Mouse (Mus musculus) stomach, embryonic 14.5 days (tissue): ENCODE measurements around the gene Vamp1. TPM values are rescaled to one million over a fixed set of nuclear protein-coding genes. Genes with fewer than 3 reads are reported as not detected.

Source experiments
- ATAC-seq: fragments of 200-750 bp; cut with Nextera tagmentation; 2 replicates; pipeline ENCODE4 v1.8.0; 2017; ENCODE audit warnings: low read depth, moderate TSS enrichment; ENCODE audit not compliant: insufficient number of reproducible peaks, insufficient read depth, low FRiP score
- H3K27ac ChIP-seq: fragments of 300-500 bp; sonication (generic); 2 replicates; pipeline ENCODE4 v1.5.1; 2014; ENCODE audit warnings: mild to moderate bottlenecking, low read length, moderate library complexity, mixed read lengths
- H3K27me3 ChIP-seq: fragments of 300-500 bp; sonication (generic); 2 replicates; pipeline ENCODE4 v1.6.1; 2014; ENCODE audit warnings: low read length, control low read depth, mixed read lengths; ENCODE audit not compliant: control insufficient read depth, insufficient read depth
- H3K36me3 ChIP-seq: fragments of 300-500 bp; sonication (generic); 2 replicates; pipeline ENCODE4 v1.6.1; 2014; ENCODE audit warnings: mild to moderate bottlenecking, control low read depth, low read length, moderate library complexity, mixed read lengths; ENCODE audit not compliant: control insufficient read depth, insufficient read depth
- H3K4me1 ChIP-seq: fragments of 300-500 bp; sonication (generic); 2 replicates; pipeline ENCODE4 v1.6.1; 2014; ENCODE audit warnings: low read length, control low read depth, mixed read lengths; ENCODE audit not compliant: control insufficient read depth, insufficient read depth
- H3K4me2 ChIP-seq: fragments of 300-500 bp; sonication (generic); replicated peaks from 2 replicates; pipeline ENCODE4 v1.6.1; 2014; ENCODE audit warnings: low read depth, low read length, control low read depth
- H3K4me3 ChIP-seq: fragments of 300-500 bp; sonication (generic); 2 replicates; pipeline ENCODE4 v1.5.1; 2014; ENCODE audit warnings: low read depth, low read length, control low read depth
- H3K9ac ChIP-seq: fragments of 300-500 bp; sonication (generic); replicated peaks from 2 replicates; pipeline ENCODE4 v1.6.1; 2014; ENCODE audit warnings: low read depth, mild to moderate bottlenecking, control low read depth, low read length, moderate library complexity, mixed read lengths
- H3K9me3 ChIP-seq: fragments of 300-500 bp; sonication (generic); 2 replicates; pipeline ENCODE4 v1.6.1; 2016; ENCODE audit warnings: low read depth, low read length, control low read depth; ENCODE audit not compliant: control insufficient read depth
- WGBS: fragments of 180-500 bp; shearing (Covaris S2); extraction: QIAGEN DNeasy Blood & Tissue Kit; methylation state at CpG from one replicate; pipeline ENCODE4 v1.1.7; 2014; 5-methylcytosine and 5-hydroxymethylcytosine counted together
- polyA plus RNA-seq: library from polyadenylated mRNA; unstranded; fragments of >200 nt; fragmentation: Nextera tagmentation; extraction: Ambion mirVana; gene quantifications from 2 replicates; pipeline ENCODE4 v1.2.1, GENCODE M21; 2014

Vamp1 gene
- polyA plus RNA-seq, 1 experiment from 2014 or later: 3.4 TPM

DNA sequence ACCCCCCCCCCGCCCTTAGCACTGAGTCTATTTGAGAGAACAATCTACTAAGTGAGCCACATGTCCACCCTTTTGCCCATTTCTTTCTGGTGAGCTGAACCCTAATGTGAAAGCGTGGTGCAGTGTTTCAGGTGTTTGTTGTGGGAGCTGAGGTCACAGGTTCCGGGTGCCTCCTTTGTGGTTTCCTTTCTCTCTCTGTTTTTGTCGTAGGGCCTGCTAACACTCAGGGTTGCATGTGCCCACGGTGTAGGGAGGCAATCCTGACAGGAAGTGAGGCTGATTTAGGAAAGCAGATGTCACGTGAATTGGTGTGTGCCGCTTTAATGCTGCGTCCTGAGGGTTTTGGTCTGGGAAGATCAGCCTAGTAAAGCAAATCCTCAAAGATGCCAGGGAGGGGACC lies 26.2 kb downstream of the Vamp1 start:
- ATAC-seq: no peak

DNA sequence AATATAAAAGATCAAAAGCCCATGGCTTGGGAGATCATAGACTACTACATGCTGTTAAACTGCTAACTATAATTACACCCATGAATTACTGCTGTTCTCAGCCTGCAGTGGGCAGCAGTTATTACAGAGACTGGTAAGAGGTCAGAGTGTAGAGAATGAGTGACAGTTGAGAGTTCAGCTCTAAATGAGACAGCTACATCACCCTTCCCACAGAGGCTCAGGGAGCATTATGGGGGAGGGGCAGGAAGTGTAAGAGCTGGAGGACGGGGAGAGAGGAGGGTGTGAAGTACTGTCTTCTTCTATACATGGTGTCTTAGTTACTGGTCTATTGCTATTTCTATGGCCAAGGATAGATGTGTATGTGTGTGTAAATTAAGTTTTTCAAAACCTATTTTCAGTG lies 29.2 kb downstream of the Vamp1 start:
- no peaks in the 10 kb centered on the region for H3K4me1 ChIP-seq
- no peak overlapping the region for H3K27ac ChIP-seq
- 17% methylated on average over 1 of the region's 1 CpGs for WGBS
- H3K4me3 ChIP-seq: no peak overlapping the region
- H3K9ac ChIP-seq: no peak overlapping the region
- no peak for ATAC-seq
- no peaks in the 10 kb centered on the region for H3K9me3 ChIP-seq
- no peak overlapping the region for H3K4me2 ChIP-seq
- no peaks in the 10 kb centered on the region for H3K27me3 ChIP-seq
- no peaks in the 10 kb centered on the region for H3K36me3 ChIP-seq

More for the DNA sequence above, 26.2 kb downstream of the Vamp1 start:
- Histone ChIP-seq H3K36me3 (no peaks in the 10 kb centered on the region), H3K4me2 (no peak overlapping the region), H3K9ac (no peak overlapping the region), H3K4me3 (no peak overlapping the region), H3K27ac (no peak overlapping the region), H3K4me1 (no peaks in the 10 kb centered on the region), H3K9me3 (no peaks in the 10 kb centered on the region), H3K27me3 (no peaks in the 10 kb centered on the region)
- WGBS: 79% methylated on average over 8 of the region's 8 CpGs

DNA sequence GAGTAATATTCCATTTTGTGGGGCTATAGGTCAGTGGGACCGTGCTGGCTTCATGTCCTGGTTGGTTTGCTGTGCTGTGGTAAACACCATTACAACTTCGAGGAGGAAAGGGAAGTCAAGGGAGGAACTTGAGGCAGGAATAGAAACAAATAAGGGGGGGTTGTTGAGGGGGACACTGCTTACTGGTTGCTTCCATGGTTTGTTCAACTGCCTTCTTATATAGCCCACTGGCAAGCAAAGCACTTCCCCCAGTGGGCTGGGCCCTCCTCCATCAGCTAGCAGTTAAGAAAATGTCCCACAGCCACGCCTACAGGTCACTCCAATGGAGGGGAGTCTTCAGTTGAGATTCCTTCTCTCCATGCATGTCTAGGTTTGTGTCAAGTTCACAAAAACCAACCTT lies 36.9 kb downstream of the Vamp1 start:
- ATAC-seq: no peak
- 82% methylated on average over 3 of the region's 3 CpGs for WGBS
- Histone ChIP-seq H3K4me3 (no peak overlapping the region), H3K9ac (no peak overlapping the region), H3K9me3 (no peaks in the 10 kb centered on the region), H3K27me3 (no peaks in the 10 kb centered on the region), H3K4me2 (no peak overlapping the region), H3K4me1 (no peaks in the 10 kb centered on the region), H3K36me3 (no peaks in the 10 kb centered on the region), H3K27ac (no peak overlapping the region)

DNA sequence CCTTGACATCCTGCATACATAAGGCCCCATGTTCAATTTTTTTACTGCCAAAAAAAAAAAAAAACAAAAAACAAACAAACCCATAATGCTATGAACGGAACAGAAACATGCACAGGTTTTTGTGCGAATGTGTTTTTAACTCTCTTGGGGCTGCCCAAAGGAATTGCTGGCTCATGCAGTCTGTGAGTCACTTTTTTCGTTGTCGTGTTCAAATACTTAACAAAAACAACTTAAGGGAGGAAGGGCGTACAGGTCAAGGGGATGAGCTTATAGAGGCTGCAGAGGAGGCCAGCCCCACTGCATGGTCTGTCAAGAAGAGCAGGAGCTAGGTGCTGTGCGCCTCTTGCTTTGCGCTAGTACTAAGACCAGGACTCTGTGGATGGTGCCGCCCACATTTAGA lies 37.4 kb downstream of the Vamp1 start:
- H3K36me3 ChIP-seq: no peaks in the 10 kb centered on the region
- no peaks in the 10 kb centered on the region for H3K4me1 ChIP-seq
- no peaks in the 10 kb centered on the region for H3K27me3 ChIP-seq
- 88% methylated on average over 8 of the region's 8 CpGs for WGBS
- ATAC-seq: no peak
- H3K27ac ChIP-seq: no peak overlapping the region
- no peak overlapping the region for H3K9ac ChIP-seq
- H3K4me3 ChIP-seq: no peak overlapping the region
- H3K9me3 ChIP-seq: no peaks in the 10 kb centered on the region
- no peak overlapping the region for H3K4me2 ChIP-seq

DNA sequence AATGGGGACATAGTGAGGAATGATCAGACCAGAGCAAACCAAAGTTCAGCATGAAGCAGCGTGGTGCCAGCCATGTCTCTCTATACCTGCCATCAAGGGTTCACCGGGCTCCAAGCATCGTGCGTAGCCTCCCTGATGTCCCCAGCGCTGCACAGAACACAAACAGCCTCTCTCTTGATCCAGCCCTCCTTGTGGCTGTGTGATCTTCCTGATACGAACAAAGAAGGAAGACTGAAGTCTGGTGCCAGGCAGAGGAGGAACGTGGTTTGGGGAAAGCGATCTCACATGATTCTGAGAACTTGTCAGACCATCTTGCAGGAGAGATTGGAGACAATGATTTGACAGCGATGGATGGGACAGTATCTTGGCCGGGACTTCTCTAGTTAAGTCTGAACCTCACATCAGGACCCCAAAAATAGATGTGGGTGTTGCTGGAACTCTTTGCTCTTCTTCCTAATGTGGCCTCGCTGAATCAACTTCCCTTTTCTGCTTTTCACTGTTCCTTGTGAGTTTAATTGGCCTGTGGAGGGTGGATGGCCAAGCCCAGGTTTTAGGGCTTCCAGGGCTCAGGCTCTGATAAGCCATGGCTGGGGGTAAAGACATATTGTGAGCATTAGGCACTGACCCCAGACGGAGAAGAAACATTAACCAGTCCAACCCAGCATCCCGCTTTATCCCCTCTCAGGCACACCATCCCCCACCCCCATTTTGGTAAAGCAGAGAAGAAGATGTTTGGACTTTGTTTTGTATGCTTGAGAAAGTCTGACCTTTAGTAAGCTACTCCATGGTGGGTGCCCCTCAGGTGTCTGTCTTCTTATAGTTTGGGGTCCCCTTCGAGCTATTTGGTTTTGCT lies 38.7 kb downstream of the Vamp1 start:
- Histone ChIP-seq H3K36me3 (no peaks in the 10 kb centered on the region), H3K4me2 (no peak overlapping the region), H3K27ac (no peak overlapping the region), H3K4me1 (no peaks in the 10 kb centered on the region), H3K27me3 (no peaks in the 10 kb centered on the region), H3K9ac (no peak overlapping the region), H3K9me3 (no peaks in the 10 kb centered on the region), H3K4me3 (no peak overlapping the region)
- 73% methylated on average over 14 of the region's 14 CpGs for WGBS
- no peak for ATAC-seq

DNA sequence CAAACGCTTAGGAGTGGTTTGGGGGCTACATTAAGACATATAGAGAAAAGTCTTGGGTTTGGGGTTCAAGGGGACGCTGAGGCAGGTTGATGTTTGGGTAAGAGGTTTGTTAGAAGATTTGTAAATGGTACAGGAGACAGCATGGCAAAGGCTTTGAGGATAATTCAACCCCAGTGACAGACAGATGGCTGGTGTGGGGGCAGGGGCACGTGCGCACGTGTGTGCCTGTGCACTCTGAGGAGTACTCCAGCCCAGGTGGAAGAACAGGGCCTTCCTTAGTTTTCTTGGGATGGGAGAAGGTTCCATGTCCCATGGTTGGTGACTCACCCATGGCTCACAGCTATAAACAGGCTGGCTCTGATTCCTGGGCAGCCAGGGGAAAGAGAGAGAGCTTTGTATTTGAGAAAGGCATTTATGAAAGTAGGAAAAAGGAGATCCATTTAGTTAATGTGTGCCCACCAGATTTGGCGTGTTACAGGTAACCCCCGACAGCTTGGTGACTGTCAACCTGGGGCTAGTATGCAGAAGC lies 40.2 kb downstream of the Vamp1 start:
- no peak for ATAC-seq
- 84% methylated on average over 7 of the region's 7 CpGs for WGBS
- Histone ChIP-seq H3K4me1 (no peaks in the 10 kb centered on the region), H3K9me3 (no peaks in the 10 kb centered on the region), H3K36me3 (no peaks in the 10 kb centered on the region), H3K4me2 (no peak overlapping the region), H3K4me3 (no peak overlapping the region), H3K9ac (no peak overlapping the region), H3K27me3 (no peaks in the 10 kb centered on the region), H3K27ac (no peak overlapping the region)

DNA sequence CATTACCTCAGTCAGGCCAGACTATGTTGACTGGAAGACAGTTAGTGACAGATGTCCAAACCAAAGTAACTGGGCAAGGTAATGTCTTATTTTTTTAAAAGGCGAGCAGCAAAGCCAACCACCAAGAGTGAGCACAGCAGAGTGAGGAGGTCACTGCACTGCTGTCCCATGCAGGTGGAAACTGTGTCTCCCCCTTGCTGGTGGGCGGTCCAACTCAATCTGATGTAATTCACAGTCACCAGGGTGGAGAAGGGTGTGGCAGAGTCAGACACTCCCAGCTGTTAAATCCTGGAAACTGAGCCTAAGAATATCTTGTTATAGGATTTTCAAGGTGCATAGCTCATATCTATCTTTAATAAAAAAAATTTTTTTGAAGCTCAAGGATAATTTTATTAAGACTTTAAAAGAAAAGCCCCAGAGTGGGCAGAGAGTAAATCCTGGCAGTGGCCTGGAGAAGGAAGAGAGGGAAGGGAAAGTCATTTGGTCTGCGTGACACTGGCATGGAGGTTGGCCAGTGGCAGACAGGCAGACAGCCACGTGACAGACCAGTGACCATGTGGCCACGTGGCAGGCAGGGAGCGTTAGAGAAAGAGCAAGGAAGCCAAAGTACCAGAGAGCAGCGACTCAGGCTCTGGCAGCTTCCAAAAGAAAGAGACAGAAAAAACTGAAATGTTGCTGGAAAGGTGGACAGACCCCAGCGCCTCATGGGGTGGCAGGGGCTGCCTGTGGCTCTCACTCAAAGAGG lies 41.0 kb downstream of the Vamp1 start:
- WGBS: 76% methylated on average over 8 of the region's 8 CpGs
- no peak overlapping the region for H3K9ac ChIP-seq
- H3K9me3 ChIP-seq: no peaks in the 10 kb centered on the region
- no peak overlapping the region for H3K4me2 ChIP-seq
- no peak for ATAC-seq
- no peak overlapping the region for H3K27ac ChIP-seq
- H3K4me3 ChIP-seq: no peak overlapping the region
- H3K27me3 ChIP-seq: no peaks in the 10 kb centered on the region
- H3K4me1 ChIP-seq: no peaks in the 10 kb centered on the region
- no peaks in the 10 kb centered on the region for H3K36me3 ChIP-seq

DNA sequence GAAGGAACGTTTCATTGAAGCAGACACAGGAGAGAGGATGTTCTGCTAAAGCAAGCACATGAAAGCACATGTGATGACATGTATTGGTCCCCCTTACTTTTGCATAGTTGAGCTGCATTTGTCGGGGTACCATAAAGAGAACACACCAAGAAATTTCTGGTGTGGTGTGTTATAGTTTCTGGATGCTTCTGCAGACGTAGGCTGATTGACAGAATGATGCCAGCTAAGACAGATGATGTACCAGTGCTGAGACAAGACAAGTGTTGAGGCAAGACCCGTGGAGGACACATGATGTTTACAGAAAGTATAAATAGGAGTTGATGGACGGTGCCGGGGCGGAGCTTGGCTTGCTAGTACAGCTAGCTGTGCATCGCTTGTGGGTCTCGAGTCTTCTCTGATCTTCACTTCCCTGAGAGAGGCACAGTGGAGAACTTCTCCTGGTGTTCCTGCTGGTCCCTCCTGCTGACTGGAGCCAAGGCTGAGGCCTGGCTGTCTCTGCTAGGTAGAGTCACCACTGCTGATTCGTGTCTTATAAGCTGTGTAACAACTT lies 44.7 kb downstream of the Vamp1 start:
- Histone ChIP-seq H3K4me3 (no peak overlapping the region), H3K4me1 (no peaks in the 10 kb centered on the region), H3K36me3 (no peaks in the 10 kb centered on the region), H3K9ac (no peak overlapping the region), H3K9me3 (no peaks in the 10 kb centered on the region), H3K27ac (no peak overlapping the region), H3K4me2 (no peak overlapping the region), H3K27me3 (no peaks in the 10 kb centered on the region)
- WGBS: 61% methylated on average over 10 of the region's 10 CpGs
- no peak for ATAC-seq
